Mouse (Mus musculus) CH12.LX (cell line): Measurements from ENCODE around the gene Cep57l1. TPM values are rescaled to one million over a fixed set of nuclear protein-coding genes. Genes with fewer than 3 reads are reported as not detected.

Experiments used
- DNase-seq: peaks from one replicate; pipeline ENCODE4 v3.0.0-alpha.2; 2013; ENCODE audit errors: extremely low read depth
- H3K27ac ChIP-seq: 2 replicates; pipeline ENCODE4 v1.5.1; 2012; ENCODE audit warnings: low read depth, mild to moderate bottlenecking, control low read depth, moderate library complexity; ENCODE audit not compliant: insufficient read depth
- H3K27me3 ChIP-seq: replicated peaks from 2 replicates; pipeline ENCODE3; 2012; ENCODE audit warnings: inconsistent platforms
- H3K36me3 ChIP-seq, 2 experiments: replicated peaks in 1 of 2; 2 replicates each; pipeline versions ENCODE3 to v1.6.1; 2012; ENCODE audit warnings: inconsistent platforms in 1 of 2, low read length in 1 of 2, mild to moderate bottlenecking in 1 of 2, mixed read lengths in 1 of 2, moderate library complexity in 1 of 2; ENCODE audit not compliant: control insufficient read depth in 1 of 2, insufficient read depth in 1 of 2
- H3K4me1 ChIP-seq, 2 experiments: 2 replicates each; pipeline ENCODE4 v1.6.1; 2012; ENCODE audit warnings: inconsistent platforms in 1 of 2, moderate library complexity in 1 of 2; ENCODE audit not compliant: insufficient read depth in 2 of 2, control insufficient read depth in 1 of 2
- H3K4me2 ChIP-seq: 2 replicates; pipeline ENCODE4 v1.6.1; 2012; ENCODE audit warnings: low read depth, mild to moderate bottlenecking, control low read depth; ENCODE audit not compliant: poor library complexity, insufficient read depth, severe bottlenecking
- H3K4me3 ChIP-seq, 3 experiments: fragments of 150-350 bp in 1 of 3; sonication (generic) in 1 of 3; replicated peaks in 1 of 3; 2 replicates each; pipeline versions ENCODE3 to v1.5.1; 2011 to 2012; ENCODE audit warnings: low read depth in 2 of 3, low read length in 2 of 3, mild to moderate bottlenecking in 2 of 3, moderate library complexity in 2 of 3, control low read depth in 1 of 3, improper control_type of control experiment in 1 of 3, inconsistent platforms in 1 of 3, mixed read lengths in 1 of 3; ENCODE audit not compliant: poor library complexity in 1 of 3
- H3K79me2 ChIP-seq: replicated peaks from 2 replicates; pipeline ENCODE4 v1.6.1; 2012; ENCODE audit warnings: mild to moderate bottlenecking, moderate library complexity; ENCODE audit not compliant: control insufficient read depth, poor library complexity, insufficient read depth, severe bottlenecking; ENCODE audit errors: extremely low read depth
- H3K9ac ChIP-seq: 2 replicates; pipeline ENCODE4 v1.6.1; 2012; ENCODE audit warnings: low read depth, mild to moderate bottlenecking, control low read depth, moderate library complexity; ENCODE audit not compliant: insufficient read depth
- H3K9me3 ChIP-seq: replicated peaks from 2 replicates; pipeline ENCODE3; 2012; ENCODE audit warnings: low read length, inconsistent platforms, mixed read lengths
- CTCF ChIP-seq, 2 experiments: IDR thresholded peaks in 1 of 2; conservative IDR thresholded peaks in 1 of 2; 2 replicates each; pipeline ENCODE4 v1.5.1; 2011 to 2012; ENCODE audit warnings: low read depth in 2 of 2, low read length in 2 of 2, improper control_type of control experiment in 1 of 2, inconsistent platforms in 1 of 2, mild to moderate bottlenecking in 1 of 2, moderate library complexity in 1 of 2
- ETS1 ChIP-seq: conservative IDR thresholded peaks from 2 replicates; pipeline ENCODE4 v1.6.1; 2012; ENCODE audit warnings: low read depth, mild to moderate bottlenecking, inconsistent platforms, low read length, improper control_type of control experiment, moderate library complexity
- JUN ChIP-seq: IDR thresholded peaks from 2 replicates; pipeline ENCODE4 v1.6.1; 2011; ENCODE audit warnings: low read depth, mild to moderate bottlenecking, low read length, improper control_type of control experiment, moderate library complexity; ENCODE audit not compliant: insufficient read depth
- MAFK ChIP-seq: IDR thresholded peaks from 2 replicates; pipeline ENCODE4 v1.6.1; 2011; ENCODE audit warnings: low read length, improper control_type of control experiment; ENCODE audit not compliant: insufficient replicate concordance
- MAX ChIP-seq: IDR thresholded peaks from 2 replicates; pipeline ENCODE4 v1.6.1; 2011; ENCODE audit warnings: low read length, improper control_type of control experiment
- MEF2A ChIP-seq: IDR thresholded peaks from 2 replicates; pipeline ENCODE4 v1.6.1; 2014; ENCODE audit warnings: low read depth, mild to moderate bottlenecking, inconsistent platforms, low read length, improper control_type of control experiment, borderline replicate concordance
- NELFE ChIP-seq: IDR thresholded peaks from 2 replicates; pipeline ENCODE4 v1.6.1; 2011; ENCODE audit warnings: low read depth, low read length, improper control_type of control experiment
- NRF1 ChIP-seq: IDR thresholded peaks from 2 replicates; pipeline ENCODE4 v1.6.1; 2014; ENCODE audit warnings: low read depth, mild to moderate bottlenecking, inconsistent platforms, low read length, improper control_type of control experiment, moderate library complexity
- RAD21 ChIP-seq: IDR thresholded peaks from 2 replicates; pipeline ENCODE4 v1.6.1; 2011; ENCODE audit warnings: low read depth, mild to moderate bottlenecking, low read length, improper control_type of control experiment, moderate library complexity
- TBP ChIP-seq: conservative IDR thresholded peaks from 2 replicates; pipeline ENCODE4 v1.6.1; 2011; ENCODE audit warnings: low read depth, low read length, improper control_type of control experiment
- TCF12 ChIP-seq: IDR thresholded peaks from 2 replicates; pipeline ENCODE4 v1.6.1; 2014; ENCODE audit warnings: low read depth, mild to moderate bottlenecking, inconsistent platforms, low read length, improper control_type of control experiment
- ZMIZ1 ChIP-seq: IDR thresholded peaks from 2 replicates; pipeline ENCODE4 v1.6.1; 2012; ENCODE audit warnings: low read depth, mild to moderate bottlenecking, inconsistent platforms, low read length, improper control_type of control experiment
- ZNF384 ChIP-seq: IDR thresholded peaks from 2 replicates; pipeline ENCODE4 v1.6.1; 2012; ENCODE audit warnings: low read depth, low read length, improper control_type of control experiment, inconsistent platforms
- dilution Hi-C: fragments of 300-500 bp; cut with MboI; formaldehyde crosslinking; loops from 2 replicates; pipeline ENCODE4 v1.14.3; 2020; ENCODE audit warnings: low sequenced_read_pairs; ENCODE audit not compliant: extremely low pct_unique_long_range_greater_than_20kb, extremely low pct_ligation_motif_present
- in situ Hi-C: fragments of 300-500 bp; cut with MboI; formaldehyde crosslinking; loops from 3 replicates; pipeline ENCODE4 v1.14.3; 2019; ENCODE audit warnings: low sequenced_read_pairs, low pct_ligation_motif_present, low pct_unique_long_range_greater_than_20kb, mixed read lengths
- polyA plus RNA-seq: library from polyadenylated mRNA; unstranded; fragments of >175 nt; gene quantifications from 2 replicates; pipeline ENCODE4 v1.2.1, GENCODE M21; 2012; ENCODE audit warnings: low read depth; ENCODE audit not compliant: insufficient read length
- total RNA-seq, 2 experiments: library from RNA; depleted of rRNA; stranded (reverse); fragments of 300-350 nt in 1 of 2; fragments of >200 nt in 1 of 2; gene quantifications; 2 replicates each; pipeline ENCODE4 v1.2.3; 2012 to 2014

The Cep57l1 gene
- total and polyA plus RNA-seq, 3 experiments: 14.1 to 28.1 (median 19.4) TPM

GRCm38 (mm10) chr10:41726215-41726614, 83.5 kb downstream of the Cep57l1 start:
- no peak overlapping the region for H3K9ac ChIP-seq
- H3K4me2 ChIP-seq: no peak overlapping the region
- in situ Hi-C loops: no loop called here
- DNase-seq: no peak
- TF ChIP-seq TCF12: no peak
- TF ChIP-seq MAX: no peak
- no peak for TF ChIP-seq MAFK
- TF ChIP-seq ZMIZ1: no peak
- no peak for TF ChIP-seq NRF1
- TF ChIP-seq ZNF384: no peak
- TF ChIP-seq NELFE: no peak
- TF ChIP-seq RAD21: no peak
- TF ChIP-seq TBP: no peak
- no peak for TF ChIP-seq MEF2A
- TF ChIP-seq ETS1: no peak
- no peak for TF ChIP-seq CTCF (conservative IDR thresholded peaks at IDR 0.05 in 1 of 2, IDR thresholded peaks at IDR 0.05 in 1 of 2; ENCODE audit: low read depth in 2 of 2, low read length in 2 of 2)
- dilution Hi-C loops: no loop called here
- H3K4me3 ChIP-seq: no peak overlapping the region
- no peaks in the 10 kb centered on the region for H3K79me2 ChIP-seq
- no peaks in the 10 kb centered on the region for H3K4me1 ChIP-seq
- peaks cover 5% of the 10 kb centered on the region for H3K9me3 ChIP-seq
- H3K27ac ChIP-seq: no peak overlapping the region
- peaks cover 34 to 71% of the 10 kb centered on the region in 2 experiments for H3K36me3 ChIP-seq
- no peaks in the 10 kb centered on the region for H3K27me3 ChIP-seq

GRCm38 (mm10) chr10:41719587-41719986, 90.1 kb downstream of the Cep57l1 start:
- in situ Hi-C loops: loop anchor here (25.0 kb wide), 1 partner anchor 293 kb away; the partner anchor contains the start of gene Armc2
- Histone ChIP-seq H3K9me3 (no peaks in the 10 kb centered on the region), H3K27ac (no peak overlapping the region), H3K4me2 (no peak overlapping the region), H3K36me3 (peaks cover 11 to 45% of the 10 kb centered on the region in 2 experiments), H3K9ac (no peak overlapping the region), H3K4me1 (no peaks in the 10 kb centered on the region), H3K27me3 (no peaks in the 10 kb centered on the region)
- dilution Hi-C loops: no loop called here
- TF ChIP-seq JUN: no peak
- TF ChIP-seq, all 38 proteins: peak for 0
- DNase-seq: no peak
- H3K79me2 ChIP-seq: no peaks in the 10 kb centered on the region
- no peak overlapping the region for H3K4me3 ChIP-seq
